Mouse (Mus musculus) stomach, embryonic 14.5 days (tissue): Measurements from ENCODE around the gene Cntnap3. TPM values are rescaled to one million over a fixed set of nuclear protein-coding genes. Genes with fewer than 3 reads are reported as not detected.

Experiments used
- polyA plus RNA-seq: library from polyadenylated mRNA; unstranded; fragments of >200 nt; fragmentation: Nextera tagmentation; extraction: Ambion mirVana; gene quantifications from 2 replicates; pipeline ENCODE4 v1.2.1, GENCODE M21; 2014

Gene Cntnap3
- polyA plus RNA-seq, 1 experiment from 2014 or later, result 0.62 TPM

Other genes with a start within 250 kb of the Cntnap3 start
- gene Spata31, start 13.5 kb upstream of the Cntnap3 start, polyA plus RNA-seq, result not detected in 2 replicates
- not detected in 2 replicates for gene Spata31d1c, start 129.1 kb upstream of the Cntnap3 start, polyA plus RNA-seq
- not detected in 2 replicates for gene Prss47, start 148.8 kb upstream of the Cntnap3 start, polyA plus RNA-seq
- gene Mfsd14b, start 209.0 kb upstream of the Cntnap3 start, polyA plus RNA-seq, result 56.2 and 62.3 TPM in 2 replicates
- not detected in 2 replicates for gene Olfr465-ps1, start 234.1 kb upstream of the Cntnap3 start, polyA plus RNA-seq
- not detected in 2 replicates for gene Olfr466, start 246.3 kb upstream of the Cntnap3 start, polyA plus RNA-seq